Mouse (Mus musculus) E14TG2a.4 (cell line): ENCODE measurements around the gene Tspan9.

ENCODE experiments used
- CTCF ChIP-seq: conservative IDR thresholded peaks from 2 replicates; pipeline ENCODE4 v1.5.1; 2014; ENCODE audit warnings: low read length
- NANOG ChIP-seq: IDR thresholded peaks from 2 replicates; pipeline ENCODE4 v1.6.1; 2014; ENCODE audit warnings: borderline replicate concordance, low read length, mixed read lengths
- POU5F1 ChIP-seq: IDR thresholded peaks from 2 replicates; pipeline ENCODE4 v1.6.1; 2014; ENCODE audit warnings: low read length, borderline replicate concordance

DNA sequence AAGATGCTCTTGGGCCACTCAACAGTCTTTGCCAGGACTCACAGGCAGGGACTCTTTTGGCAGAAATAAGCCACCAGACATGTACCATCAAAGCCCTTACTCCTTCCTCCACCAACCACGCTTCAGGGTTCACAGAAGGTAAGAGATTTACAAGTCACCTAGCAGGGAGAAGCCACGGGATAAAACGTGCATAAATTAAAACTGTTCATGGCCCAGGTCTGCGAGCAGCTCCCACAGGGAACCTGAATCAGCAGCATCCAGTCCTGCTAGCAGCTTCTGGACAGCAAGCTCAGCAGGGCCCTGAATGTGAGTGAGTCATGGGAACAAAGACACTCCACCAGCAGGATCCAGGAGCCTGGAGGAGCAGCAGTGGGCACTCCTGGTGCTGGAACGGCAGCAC is 7.9 kb downstream of the Tspan9 start:
- no peak for TF ChIP-seq CTCF
- TF ChIP-seq NANOG = no peak
- no peak for TF ChIP-seq POU5F1
